Mouse (Mus musculus): ENCODE results near the gene Ankzf1.

The Ankzf1 gene

GRCm38 (mm10) chr1:75191622-75192402 lies at the start of gene Ankzf1, which contains the start of gene Atg9a:
TSS of gene Ankzf1 (plus strand) at chr1:75192151.
TSS of gene Atg9a (minus strand) at chr1:75192196.
- DNase-seq (ENCODE audit: low spot score in 2 of 2) = peak; percentile 88 to 95

- DNase-seq (ENCODE audit: low spot score in 2 of 2) = peak; percentile 96 to 98
These were observed 49.4 kb upstream of the Ankzf1 start, which contains the start of the genes Cnppd1 and Retreg2 for GRCm38 (mm10) chr1:75142301-75143261. TSS of gene Cnppd1 (minus strand) at chr1:75142711. TSS of gene Retreg2 (plus strand) at chr1:75142778.

GRCm38 (mm10) chr1:75145589-75145988 lies 46.4 kb upstream of the Ankzf1 start:
- no peak for DNase-seq (ENCODE audit: low spot score in 2 of 2)

- no peak for DNase-seq (ENCODE audit: low spot score in 2 of 2)
These were observed 44.4 kb upstream of the Ankzf1 start for GRCm38 (mm10) chr1:75147411-75148135.

- DNase-seq (ENCODE audit: low spot score in 2 of 2) = no peak
These were observed 43.2 kb upstream of the Ankzf1 start for GRCm38 (mm10) chr1:75148727-75149126.

- no peak for DNase-seq (ENCODE audit: low spot score in 2 of 2)
These were observed 36.1 kb upstream of the Ankzf1 start for GRCm38 (mm10) chr1:75155837-75156236.

GRCm38 (mm10) chr1:75158990-75159389 lies 33.0 kb upstream of the Ankzf1 start:
- DNase-seq (ENCODE audit: low spot score in 2 of 2) = no peak

GRCm38 (mm10) chr1:75159540-75160255 lies 32.3 kb upstream of the Ankzf1 start:
- no peak for DNase-seq (ENCODE audit: low spot score in 2 of 2)

- DNase-seq (ENCODE audit: low spot score in 2 of 2) = no peak
These were observed 31.7 kb upstream of the Ankzf1 start for GRCm38 (mm10) chr1:75160256-75160617.

- DNase-seq (ENCODE audit: low spot score in 2 of 2) = no peak
These were observed 23.9 kb upstream of the Ankzf1 start for GRCm38 (mm10) chr1:75168093-75168471.

GRCm38 (mm10) chr1:75168472-75169464 lies 23.2 kb upstream of the Ankzf1 start, which contains the start of gene Zfand2b:
TSS of gene Zfand2b (plus strand) at chr1:75168646.
- peak; percentile 97 for DNase-seq (ENCODE audit: low spot score in 2 of 2)

GRCm38 (mm10) chr1:75179334-75180104 lies 12.4 kb upstream of the Ankzf1 start:
- no peak for DNase-seq (ENCODE audit: low spot score in 2 of 2)

GRCm38 (mm10) chr1:75180105-75180590 lies 11.8 kb upstream of the Ankzf1 start, which contains the start of gene Abcb6:
TSS of gene Abcb6 (minus strand) at chr1:75180392.
- DNase-seq (ENCODE audit: low spot score in 2 of 2) = peak; percentile 80

GRCm38 (mm10) chr1:75180741-75181140 lies 11.2 kb upstream of the Ankzf1 start:
- DNase-seq (ENCODE audit: low spot score in 2 of 2) = no peak

- no peak for DNase-seq (ENCODE audit: low spot score in 2 of 2)
These were observed 10.5 kb upstream of the Ankzf1 start for GRCm38 (mm10) chr1:75181377-75181870.

- DNase-seq (ENCODE audit: low spot score in 2 of 2) = no peak
These were observed 9.8 kb upstream of the Ankzf1 start for GRCm38 (mm10) chr1:75182160-75182559.

GRCm38 (mm10) chr1:75185495-75185894 lies 6.5 kb upstream of the Ankzf1 start:
- DNase-seq (ENCODE audit: low spot score in 2 of 2) = no peak

GRCm38 (mm10) chr1:75187126-75187525 lies 4.8 kb upstream of the Ankzf1 start:
- no peak for DNase-seq (ENCODE audit: low spot score in 2 of 2)

Data from thymus, postnatal 10 days (tissue).